Mouse (Mus musculus): ENCODE measurements around the gene Car6. TPM values are rescaled to one million over a fixed set of nuclear protein-coding genes. Genes with fewer than 3 reads are reported as not detected.

Car6 gene
- polyA plus RNA-seq, 1 experiment from 2014 or later: not detected

- Histone ChIP-seq H3K4me2 (ENCODE audit: low read depth, low read length) (no peak overlapping the region), H3K27me3 (ENCODE audit: control insufficient read depth, insufficient read depth, low read length) (no peaks in the 10 kb centered on the region), H3K4me1 (ENCODE audit: control insufficient read depth, insufficient read depth, low read length) (no peaks in the 10 kb centered on the region), H3K4me3 (ENCODE audit: low read depth, low read length) (no peak overlapping the region), H3K36me3 (ENCODE audit: control insufficient read depth, insufficient read depth, low read length) (no peaks in the 10 kb centered on the region), H3K27ac (ENCODE audit: low read depth, low read length) (no peak overlapping the region), H3K9me3 (ENCODE audit: control insufficient read depth, low read length) (no peaks in the 10 kb centered on the region), H3K9ac (replicated peaks; ENCODE audit: low read depth, low read length) (no peak overlapping the region)
- ATAC-seq (ENCODE audit: low read depth): no peak
- WGBS: 27% methylated on average over 11 of the region's 11 CpGs
Observed at GRCm38 (mm10) chr4:150220584-150220983, 19.5 kb upstream of the Car6 start.

GRCm38 (mm10) chr4:150219501-150220292, 18.6 kb upstream of the Car6 start:
- Histone ChIP-seq H3K9ac (replicated peaks; ENCODE audit: low read depth, low read length) (no peak overlapping the region), H3K27ac (ENCODE audit: low read depth, low read length) (no peak overlapping the region), H3K27me3 (ENCODE audit: control insufficient read depth, insufficient read depth, low read length) (no peaks in the 10 kb centered on the region), H3K4me2 (ENCODE audit: low read depth, low read length) (no peak overlapping the region), H3K4me1 (ENCODE audit: control insufficient read depth, insufficient read depth, low read length) (no peaks in the 10 kb centered on the region), H3K9me3 (ENCODE audit: control insufficient read depth, low read length) (no peaks in the 10 kb centered on the region), H3K36me3 (ENCODE audit: control insufficient read depth, insufficient read depth, low read length) (no peaks in the 10 kb centered on the region), H3K4me3 (ENCODE audit: low read depth, low read length) (no peak overlapping the region)
- ATAC-seq (ENCODE audit: low read depth): peak; percentile 38; the same call in 1 of the 2 replicates
- 78% methylated on average over 9 of the region's 9 CpGs for WGBS

GRCm38 (mm10) chr4:150217935-150218334, 16.8 kb upstream of the Car6 start:
- H3K27ac ChIP-seq (ENCODE audit: low read depth, low read length): no peak overlapping the region
- no peaks in the 10 kb centered on the region for H3K4me1 ChIP-seq (ENCODE audit: control insufficient read depth, insufficient read depth, low read length)
- no peaks in the 10 kb centered on the region for H3K9me3 ChIP-seq (ENCODE audit: control insufficient read depth, low read length)
- H3K4me3 ChIP-seq (ENCODE audit: low read depth, low read length): no peak overlapping the region
- no peak overlapping the region for H3K4me2 ChIP-seq (ENCODE audit: low read depth, low read length)
- H3K36me3 ChIP-seq (ENCODE audit: control insufficient read depth, insufficient read depth, low read length): no peaks in the 10 kb centered on the region
- no peak for ATAC-seq (ENCODE audit: low read depth)
- 100% methylated on average over 1 of the region's 1 CpGs for WGBS
- no peak overlapping the region for H3K9ac ChIP-seq (replicated peaks; ENCODE audit: low read depth, low read length)
- H3K27me3 ChIP-seq (ENCODE audit: control insufficient read depth, insufficient read depth, low read length): no peaks in the 10 kb centered on the region

GRCm38 (mm10) chr4:150217042-150217554, 16.0 kb upstream of the Car6 start:
- 71% methylated on average over 5 of the region's 5 CpGs for WGBS
- no peak overlapping the region for H3K9ac ChIP-seq (replicated peaks; ENCODE audit: low read depth, low read length)
- ATAC-seq (ENCODE audit: low read depth): no peak
- H3K4me2 ChIP-seq (ENCODE audit: low read depth, low read length): no peak overlapping the region
- H3K36me3 ChIP-seq (ENCODE audit: control insufficient read depth, insufficient read depth, low read length): no peaks in the 10 kb centered on the region
- no peaks in the 10 kb centered on the region for H3K4me1 ChIP-seq (ENCODE audit: control insufficient read depth, insufficient read depth, low read length)
- H3K27ac ChIP-seq (ENCODE audit: low read depth, low read length): no peak overlapping the region
- no peaks in the 10 kb centered on the region for H3K27me3 ChIP-seq (ENCODE audit: control insufficient read depth, insufficient read depth, low read length)
- H3K9me3 ChIP-seq (ENCODE audit: control insufficient read depth, low read length): no peaks in the 10 kb centered on the region
- no peak overlapping the region for H3K4me3 ChIP-seq (ENCODE audit: low read depth, low read length)

GRCm38 (mm10) chr4:150216423-150216822, 15.3 kb upstream of the Car6 start:
- no peak for ATAC-seq (ENCODE audit: low read depth)

GRCm38 (mm10) chr4:150213910-150214309, 12.8 kb upstream of the Car6 start:
- Histone ChIP-seq H3K9me3 (ENCODE audit: control insufficient read depth, low read length) (no peaks in the 10 kb centered on the region), H3K4me1 (ENCODE audit: control insufficient read depth, insufficient read depth, low read length) (no peaks in the 10 kb centered on the region), H3K36me3 (ENCODE audit: control insufficient read depth, insufficient read depth, low read length) (no peaks in the 10 kb centered on the region), H3K4me3 (ENCODE audit: low read depth, low read length) (no peak overlapping the region), H3K4me2 (ENCODE audit: low read depth, low read length) (no peak overlapping the region), H3K27me3 (ENCODE audit: control insufficient read depth, insufficient read depth, low read length) (no peaks in the 10 kb centered on the region), H3K9ac (replicated peaks; ENCODE audit: low read depth, low read length) (no peak overlapping the region), H3K27ac (ENCODE audit: low read depth, low read length) (no peak overlapping the region)
- WGBS: 30% methylated on average over 5 of the region's 5 CpGs
- no peak for ATAC-seq (ENCODE audit: low read depth)

More at GRCm38 (mm10) chr4:150216423-150216822, 15.3 kb upstream of the Car6 start:
- Histone ChIP-seq H3K27me3 (ENCODE audit: control insufficient read depth, insufficient read depth, low read length) (no peaks in the 10 kb centered on the region), H3K9ac (replicated peaks; ENCODE audit: low read depth, low read length) (no peak overlapping the region), H3K4me1 (ENCODE audit: control insufficient read depth, insufficient read depth, low read length) (no peaks in the 10 kb centered on the region), H3K4me3 (ENCODE audit: low read depth, low read length) (no peak overlapping the region), H3K4me2 (ENCODE audit: low read depth, low read length) (no peak overlapping the region), H3K36me3 (ENCODE audit: control insufficient read depth, insufficient read depth, low read length) (no peaks in the 10 kb centered on the region), H3K27ac (ENCODE audit: low read depth, low read length) (no peak overlapping the region), H3K9me3 (ENCODE audit: control insufficient read depth, low read length) (no peaks in the 10 kb centered on the region)
- 38% methylated on average over 6 of the region's 6 CpGs for whole genome bisulfite sequencing

- H3K9ac ChIP-seq (replicated peaks; ENCODE audit: low read depth, low read length): no peak overlapping the region
- ATAC-seq (ENCODE audit: low read depth): peak; percentile 58; the same call in 1 of the 2 replicates
Observed at GRCm38 (mm10) chr4:150212553-150212971, 11.4 kb upstream of the Car6 start.

GRCm38 (mm10) chr4:150211930-150212552, 10.9 kb upstream of the Car6 start:
- Histone ChIP-seq H3K27me3 (ENCODE audit: control insufficient read depth, insufficient read depth, low read length) (no peaks in the 10 kb centered on the region), H3K4me1 (ENCODE audit: control insufficient read depth, insufficient read depth, low read length) (no peaks in the 10 kb centered on the region), H3K9ac (replicated peaks; ENCODE audit: low read depth, low read length) (no peak overlapping the region), H3K36me3 (ENCODE audit: control insufficient read depth, insufficient read depth, low read length) (no peaks in the 10 kb centered on the region), H3K9me3 (ENCODE audit: control insufficient read depth, low read length) (no peaks in the 10 kb centered on the region), H3K4me3 (ENCODE audit: low read depth, low read length) (no peak overlapping the region), H3K4me2 (ENCODE audit: low read depth, low read length) (peak overlapping the region; percentile 34; the same call in 1 of the 2 replicates), H3K27ac (ENCODE audit: low read depth, low read length) (no peak overlapping the region)
- 57% methylated on average over 10 of the region's 10 CpGs for WGBS
- ATAC-seq (ENCODE audit: low read depth): no peak

More at GRCm38 (mm10) chr4:150212553-150212971, 11.4 kb upstream of the Car6 start:
- H3K36me3 ChIP-seq (ENCODE audit: control insufficient read depth, insufficient read depth, low read length): no peaks in the 10 kb centered on the region
- H3K9me3 ChIP-seq (ENCODE audit: control insufficient read depth, low read length): no peaks in the 10 kb centered on the region
- no peaks in the 10 kb centered on the region for H3K4me1 ChIP-seq (ENCODE audit: control insufficient read depth, insufficient read depth, low read length)
- 2% methylated on average over 15 of the region's 15 CpGs for WGBS
- peak overlapping the region; percentile 34; the same call in 1 of the 2 replicates for H3K4me2 ChIP-seq (ENCODE audit: low read depth, low read length)
- H3K27ac ChIP-seq (ENCODE audit: low read depth, low read length): no peak overlapping the region
- H3K27me3 ChIP-seq (ENCODE audit: control insufficient read depth, insufficient read depth, low read length): no peaks in the 10 kb centered on the region
- no peak overlapping the region for H3K4me3 ChIP-seq (ENCODE audit: low read depth, low read length)

GRCm38 (mm10) chr4:150210306-150210705, 9.2 kb upstream of the Car6 start:
- no peaks in the 10 kb centered on the region for H3K9me3 ChIP-seq (ENCODE audit: control insufficient read depth, low read length)
- H3K4me1 ChIP-seq (ENCODE audit: control insufficient read depth, insufficient read depth, low read length): no peaks in the 10 kb centered on the region
- no peak for ATAC-seq (ENCODE audit: low read depth)
- 73% methylated on average over 8 of the region's 8 CpGs for WGBS
- no peak overlapping the region for H3K4me3 ChIP-seq (ENCODE audit: low read depth, low read length)
- no peak overlapping the region for H3K27ac ChIP-seq (ENCODE audit: low read depth, low read length)
- H3K36me3 ChIP-seq (ENCODE audit: control insufficient read depth, insufficient read depth, low read length): no peaks in the 10 kb centered on the region
- no peak overlapping the region for H3K9ac ChIP-seq (replicated peaks; ENCODE audit: low read depth, low read length)
- H3K27me3 ChIP-seq (ENCODE audit: control insufficient read depth, insufficient read depth, low read length): no peaks in the 10 kb centered on the region
- H3K4me2 ChIP-seq (ENCODE audit: low read depth, low read length): no peak overlapping the region

Data from neural tube, embryonic 14.5 days (tissue).